Mouse (Mus musculus): Measurements from ENCODE around the gene Yaf2.
"Not testable (repeated sequence)": the region's sequence is repeated elsewhere in the genome, so short reads cannot be mapped to it uniquely, and the experiment has no call there.

Yaf2 gene

DNA sequence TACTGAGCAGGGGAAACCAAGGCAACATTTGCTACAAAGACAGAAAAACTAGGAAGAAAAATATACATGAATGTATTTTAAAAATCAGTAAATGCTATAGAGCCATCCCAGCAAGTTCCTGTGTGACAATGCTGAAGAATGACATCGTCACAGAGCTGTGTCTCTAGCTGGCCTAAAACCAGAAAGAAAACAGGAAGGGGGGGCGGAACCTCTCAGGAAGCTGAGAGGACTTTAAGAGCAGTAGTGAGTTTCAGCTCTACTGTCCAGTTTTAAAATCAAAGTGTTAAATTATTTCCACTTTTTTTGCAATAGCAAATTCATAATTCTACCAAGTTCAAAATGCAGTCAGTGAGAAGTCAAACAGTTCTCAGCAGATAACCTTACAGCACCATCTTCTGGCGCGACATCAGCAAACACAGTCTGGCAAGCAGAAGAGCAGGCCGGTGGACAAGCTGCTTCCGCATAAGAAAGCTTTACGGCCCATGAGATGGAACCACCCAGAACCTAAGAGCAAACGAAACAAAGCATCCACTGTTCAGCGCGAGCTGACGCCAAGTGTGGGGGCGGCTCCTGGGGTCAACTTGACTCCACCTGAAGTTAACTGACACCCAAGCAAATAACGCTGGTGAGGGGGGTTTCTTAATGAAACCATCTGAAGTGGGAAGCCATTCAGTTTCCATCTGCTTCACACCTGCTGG is 85.0 kb downstream of the Yaf2 start:
- DNase-seq: no peak

DNA sequence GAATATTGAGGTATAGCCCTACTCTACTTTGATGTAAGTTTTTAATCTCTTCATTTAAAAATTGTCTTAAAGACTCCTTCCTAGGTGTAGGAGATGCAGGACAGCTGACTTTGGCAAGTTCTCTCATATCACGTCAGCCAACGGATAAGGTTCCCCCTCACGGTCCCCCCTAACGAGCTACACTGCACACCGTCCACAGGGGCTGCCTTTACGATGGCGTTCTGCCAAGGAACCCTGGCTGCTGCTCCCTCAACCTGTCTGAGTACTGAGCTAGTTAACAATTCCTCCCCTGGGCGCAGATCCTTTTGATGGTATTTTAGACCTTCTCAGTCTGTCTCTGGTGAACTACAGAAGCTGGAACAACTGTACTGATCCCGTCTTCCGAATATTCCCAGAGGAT is 93.5 kb downstream of the Yaf2 start:
- DNase-seq: no peak

GRCm38 (mm10) chr15:93236456-93236855 is 100.3 kb downstream of the Yaf2 start:
- DNase-seq: not testable (repeated sequence)
